Mouse (Mus musculus): ENCODE data around the gene Dlg2. TPM values are rescaled to one million over a fixed set of nuclear protein-coding genes. Genes with fewer than 3 reads are reported as not detected.

Dlg2 gene
- total and polyA plus RNA-seq, 3 experiments = 0.72 to 1.9 (median 1.7) TPM

DNA sequence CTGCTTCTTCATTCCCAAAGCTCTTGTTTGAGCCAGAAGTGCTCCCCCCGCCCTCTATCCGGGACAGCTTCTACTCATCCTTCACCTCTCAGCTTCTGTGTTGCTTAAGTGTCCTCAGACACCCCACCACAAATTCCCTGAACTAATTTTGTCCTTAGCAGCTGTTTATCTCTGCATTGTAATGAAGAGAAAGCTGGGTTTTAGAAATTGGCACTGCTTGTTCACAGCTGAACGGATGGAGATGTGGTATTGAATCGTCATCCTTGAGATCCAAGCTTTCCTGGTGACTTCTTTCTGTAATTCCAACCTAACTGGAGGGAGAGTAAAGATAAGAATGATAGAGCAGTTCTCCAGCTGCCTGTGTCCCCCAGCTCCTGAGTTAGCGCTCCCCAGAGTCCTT lies 834.7 kb downstream of the Dlg2 start:
- TF ChIP-seq POLR2A (IDR thresholded peaks at IDR 0.05; ENCODE audit: insufficient read depth, low read depth, low read length) (no peak), EP300 (IDR thresholded peaks at IDR 0.05; ENCODE audit: insufficient read depth, low read depth, low read length) (no peak)
- no peaks in the 10 kb centered on the region for H3K4me1 ChIP-seq (ENCODE audit: control insufficient read depth, insufficient read depth, low read length)
- no peak for DNase-seq
- 75% methylated on average over 5 of the region's 5 CpGs for WGBS
- no peak overlapping the region for H3K9ac ChIP-seq (ENCODE audit: low read depth, low read length)
- no peak overlapping the region for H3K4me3 ChIP-seq
- no peaks in the 10 kb centered on the region for H3K79me2 ChIP-seq (replicated peaks; ENCODE audit: control insufficient read depth, insufficient read depth, low read length)
- H3K27ac ChIP-seq = no peak overlapping the region
- no peaks in the 10 kb centered on the region for H3K36me3 ChIP-seq (ENCODE audit: control insufficient read depth, insufficient read depth, low read length)
- H3K27me3 ChIP-seq (ENCODE audit: control insufficient read depth, insufficient read depth, low read length) = no peaks in the 10 kb centered on the region
- intact Hi-C loops (cut with DNase I) = no loop called here

DNA sequence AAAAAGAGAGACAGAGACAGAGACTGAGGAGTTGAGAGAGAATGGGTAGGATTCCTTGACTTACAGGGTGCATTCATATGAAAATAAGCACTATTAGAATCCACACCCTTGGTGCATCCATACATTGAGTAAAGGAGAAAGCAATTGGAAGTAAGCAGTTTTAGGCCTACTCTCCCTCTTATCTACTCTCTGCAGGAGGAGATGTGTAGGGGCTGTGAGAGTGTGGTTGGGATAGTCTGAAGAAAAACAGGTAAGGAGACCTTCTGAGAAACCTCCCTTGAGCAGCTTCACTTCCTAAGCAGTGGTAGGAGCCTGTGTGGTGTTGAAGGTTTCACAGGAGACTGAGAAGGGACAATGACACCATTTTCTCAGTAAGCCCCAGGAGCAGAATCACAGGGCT lies 868.6 kb downstream of the Dlg2 start:
- DNase-seq = no peak
- TF ChIP-seq CTCF (IDR thresholded peaks at IDR 0.05) (no peak), EP300 (IDR thresholded peaks at IDR 0.05; ENCODE audit: insufficient read depth, low read depth, low read length) (no peak), POLR2A (IDR thresholded peaks at IDR 0.05; ENCODE audit: insufficient read depth, low read depth, low read length) (no peak)
- no peaks in the 10 kb centered on the region for H3K79me2 ChIP-seq (replicated peaks; ENCODE audit: control insufficient read depth, insufficient read depth, low read length)
- H3K9ac ChIP-seq (ENCODE audit: low read depth, low read length) = no peak overlapping the region
- no peak overlapping the region for H3K4me3 ChIP-seq
- no peaks in the 10 kb centered on the region for H3K36me3 ChIP-seq (ENCODE audit: control insufficient read depth, insufficient read depth, low read length)
- H3K27me3 ChIP-seq (ENCODE audit: control insufficient read depth, insufficient read depth, low read length) = no peaks in the 10 kb centered on the region
- no peaks in the 10 kb centered on the region for H3K4me1 ChIP-seq (ENCODE audit: control insufficient read depth, insufficient read depth, low read length)
- intact Hi-C loops (cut with DNase I) = no loop called here
- H3K27ac ChIP-seq = no peak overlapping the region

DNA sequence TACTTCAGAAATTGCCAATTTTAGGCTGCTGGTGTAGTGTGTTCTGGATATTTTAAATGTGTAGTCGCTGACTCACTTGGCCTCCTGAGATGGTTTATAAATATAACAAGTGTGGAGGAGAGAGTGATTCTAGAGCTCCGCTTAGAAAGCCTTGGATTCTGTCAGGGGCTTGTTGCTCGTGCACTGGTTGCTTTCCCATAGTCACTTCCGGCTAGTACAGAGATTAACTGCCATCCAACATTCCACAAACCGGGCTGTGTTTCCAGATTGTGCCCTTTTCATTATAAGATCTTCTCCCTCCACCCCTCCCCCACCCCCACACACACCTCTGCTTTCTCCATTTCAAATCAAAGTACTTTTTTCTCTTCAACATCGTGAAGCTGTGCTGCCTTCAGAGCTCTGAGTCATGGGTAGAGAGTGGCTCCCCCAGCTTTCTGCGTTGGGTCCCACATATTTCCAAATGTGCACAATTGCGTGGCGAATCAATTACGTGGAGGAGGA lies 893.4 kb downstream of the Dlg2 start:
- H3K4me3 ChIP-seq = no peak overlapping the region
- H3K9ac ChIP-seq (ENCODE audit: low read depth, low read length) = no peak overlapping the region
- H3K4me1 ChIP-seq (ENCODE audit: control insufficient read depth, insufficient read depth, low read length) = no peaks in the 10 kb centered on the region
- peak in 1 of 2 experiments; percentile 2 for DNase-seq
- H3K27me3 ChIP-seq (ENCODE audit: control insufficient read depth, insufficient read depth, low read length) = no peaks in the 10 kb centered on the region
- TF ChIP-seq CTCF (IDR thresholded peaks at IDR 0.05) = no peak
- TF ChIP-seq POLR2A (IDR thresholded peaks at IDR 0.05; ENCODE audit: insufficient read depth, low read depth, low read length) = no peak
- TF ChIP-seq EP300 (IDR thresholded peaks at IDR 0.05; ENCODE audit: insufficient read depth, low read depth, low read length) = no peak
- intact Hi-C loops (cut with DNase I) = no loop called here
- WGBS = 61% methylated on average over 10 of the region's 10 CpGs
- no peaks in the 10 kb centered on the region for H3K36me3 ChIP-seq (ENCODE audit: control insufficient read depth, insufficient read depth, low read length)
- H3K79me2 ChIP-seq (replicated peaks; ENCODE audit: control insufficient read depth, insufficient read depth, low read length) = no peaks in the 10 kb centered on the region
- H3K27ac ChIP-seq = no peak overlapping the region

DNA sequence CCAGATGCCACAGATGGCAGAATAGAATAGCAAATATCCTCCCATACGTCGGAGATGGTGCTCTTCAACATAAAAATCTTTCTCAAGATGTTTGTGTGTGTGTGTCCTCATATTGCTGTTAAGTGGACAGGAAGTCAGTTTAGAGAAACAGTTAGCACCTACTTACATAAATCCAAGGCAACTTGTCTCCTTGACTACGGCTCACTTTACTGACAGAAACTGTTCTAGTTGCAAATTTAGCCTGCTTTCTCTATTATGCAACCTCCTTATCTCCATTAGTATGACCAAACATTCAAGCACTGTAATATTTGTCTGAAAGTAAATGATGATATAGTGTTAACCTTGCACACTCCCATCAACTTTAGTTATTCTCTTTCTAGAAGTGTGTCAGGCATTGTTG lies 905.8 kb downstream of the Dlg2 start:
- Histone ChIP-seq H3K9ac (ENCODE audit: low read depth, low read length) (no peak overlapping the region), H3K4me1 (ENCODE audit: control insufficient read depth, insufficient read depth, low read length) (no peaks in the 10 kb centered on the region), H3K36me3 (ENCODE audit: control insufficient read depth, insufficient read depth, low read length) (no peaks in the 10 kb centered on the region), H3K4me3 (no peak overlapping the region), H3K27ac (no peak overlapping the region), H3K27me3 (ENCODE audit: control insufficient read depth, insufficient read depth, low read length) (no peaks in the 10 kb centered on the region), H3K79me2 (replicated peaks; ENCODE audit: control insufficient read depth, insufficient read depth, low read length) (no peaks in the 10 kb centered on the region)
- TF ChIP-seq CTCF (IDR thresholded peaks at IDR 0.05) (no peak), EP300 (IDR thresholded peaks at IDR 0.05; ENCODE audit: insufficient read depth, low read depth, low read length) (no peak), POLR2A (IDR thresholded peaks at IDR 0.05; ENCODE audit: insufficient read depth, low read depth, low read length) (no peak)
- WGBS = 56% methylated on average over 3 of the region's 3 CpGs
- intact Hi-C loops (cut with DNase I) = no loop called here
- DNase-seq = no peak

DNA sequence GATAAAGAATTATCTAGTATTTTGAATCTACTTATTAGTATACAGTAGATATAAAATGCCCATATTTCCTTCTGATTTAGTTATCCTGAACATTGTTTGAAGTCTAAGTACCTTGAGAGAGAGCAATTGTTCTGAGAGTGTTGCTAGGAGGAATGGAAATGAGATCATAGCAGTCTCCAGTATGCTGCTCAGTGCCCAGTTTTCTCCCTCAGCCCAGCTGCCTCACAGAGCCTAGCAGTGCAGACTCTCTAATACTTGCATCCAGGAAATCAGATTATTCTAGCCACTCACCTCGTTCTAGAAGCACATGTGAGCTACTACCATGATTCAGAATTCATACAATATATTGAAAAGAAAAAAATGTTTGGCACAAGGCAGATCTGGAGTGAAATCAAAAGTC lies 907.4 kb downstream of the Dlg2 start:
- WGBS = 7% methylated on average over 1 of the region's 1 CpGs
- H3K27ac ChIP-seq = no peak overlapping the region
- H3K36me3 ChIP-seq (ENCODE audit: control insufficient read depth, insufficient read depth, low read length) = no peaks in the 10 kb centered on the region
- no peaks in the 10 kb centered on the region for H3K27me3 ChIP-seq (ENCODE audit: control insufficient read depth, insufficient read depth, low read length)
- no peak for TF ChIP-seq POLR2A (IDR thresholded peaks at IDR 0.05; ENCODE audit: insufficient read depth, low read depth, low read length)
- no peak for TF ChIP-seq CTCF (IDR thresholded peaks at IDR 0.05)
- TF ChIP-seq EP300 (IDR thresholded peaks at IDR 0.05; ENCODE audit: insufficient read depth, low read depth, low read length) = no peak
- H3K9ac ChIP-seq (ENCODE audit: low read depth, low read length) = no peak overlapping the region
- H3K79me2 ChIP-seq (replicated peaks; ENCODE audit: control insufficient read depth, insufficient read depth, low read length) = no peaks in the 10 kb centered on the region
- intact Hi-C loops (cut with DNase I) = no loop called here
- no peak overlapping the region for H3K4me3 ChIP-seq
- H3K4me1 ChIP-seq (ENCODE audit: control insufficient read depth, insufficient read depth, low read length) = no peaks in the 10 kb centered on the region
- no peak for DNase-seq

DNA sequence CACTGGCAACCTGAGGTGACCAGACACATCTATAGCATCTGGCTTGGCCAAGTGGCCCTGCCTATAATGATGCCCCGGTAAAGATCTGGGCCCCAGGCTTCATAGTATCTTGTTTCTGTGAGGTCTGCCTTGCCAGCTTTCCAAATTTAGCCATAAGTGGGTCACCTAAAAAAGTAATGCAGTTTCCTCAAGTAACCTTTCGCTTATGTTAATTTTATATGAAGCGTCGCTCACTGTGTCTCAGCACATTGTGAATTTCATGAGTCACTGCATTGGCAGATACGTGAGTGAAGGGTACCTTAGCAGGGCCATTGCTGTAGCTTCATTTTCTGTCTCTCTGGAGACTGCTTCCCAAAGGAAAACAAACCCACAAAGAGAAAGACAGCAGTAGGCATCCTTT lies 912.8 kb downstream of the Dlg2 start:
- H3K4me1 ChIP-seq (ENCODE audit: control insufficient read depth, insufficient read depth, low read length) = no peaks in the 10 kb centered on the region
- TF ChIP-seq EP300 (IDR thresholded peaks at IDR 0.05; ENCODE audit: insufficient read depth, low read depth, low read length) = no peak
- TF ChIP-seq POLR2A (IDR thresholded peaks at IDR 0.05; ENCODE audit: insufficient read depth, low read depth, low read length) = no peak
- TF ChIP-seq CTCF (IDR thresholded peaks at IDR 0.05) = no peak
- intact Hi-C loops (cut with DNase I) = no loop called here
- no peaks in the 10 kb centered on the region for H3K36me3 ChIP-seq (ENCODE audit: control insufficient read depth, insufficient read depth, low read length)
- DNase-seq = no peak
- no peaks in the 10 kb centered on the region for H3K27me3 ChIP-seq (ENCODE audit: control insufficient read depth, insufficient read depth, low read length)
- no peak overlapping the region for H3K27ac ChIP-seq
- no peak overlapping the region for H3K4me3 ChIP-seq
- no peak overlapping the region for H3K9ac ChIP-seq (ENCODE audit: low read depth, low read length)
- no peaks in the 10 kb centered on the region for H3K79me2 ChIP-seq (replicated peaks; ENCODE audit: control insufficient read depth, insufficient read depth, low read length)
- WGBS = 70% methylated on average over 5 of the region's 5 CpGs
